Mouse (Mus musculus) thymus, adult 2 months (tissue): ENCODE measurements at regions not wholly inside any gene's neighbourhood (a gene's known extent, or its start where the extent isn't known, plus 50 kb on each side); places are given as distances from the start of the nearest gene placed in this dataset.

Experiments
- DNase-seq: peaks from one replicate; pipeline ENCODE4 v3.0.0; 2021
- H3K27ac ChIP-seq: fragments of 200-500 bp; 2 replicates; pipeline ENCODE4 v1.5.1; 2012; ENCODE audit warnings: low read length, control low read depth; ENCODE audit not compliant: control insufficient read depth, insufficient read depth
- H3K27me3 ChIP-seq: fragments of 200-500 bp; 2 replicates; pipeline ENCODE4 v1.6.1; 2012; ENCODE audit warnings: mild to moderate bottlenecking, low read length, moderate library complexity, mixed read lengths; ENCODE audit not compliant: control insufficient read depth, insufficient read depth
- H3K36me3 ChIP-seq: fragments of 200-500 bp; 2 replicates; pipeline ENCODE4 v1.6.1; 2012; ENCODE audit warnings: mild to moderate bottlenecking, low read length, moderate library complexity; ENCODE audit not compliant: control insufficient read depth, insufficient read depth
- H3K4me1 ChIP-seq: fragments of 200-500 bp; replicated peaks from 2 replicates; pipeline ENCODE4 v1.6.1; 2012; ENCODE audit warnings: low read length; ENCODE audit not compliant: control insufficient read depth, insufficient read depth
- H3K4me3 ChIP-seq: fragments of 200-500 bp; 2 replicates; pipeline ENCODE4 v1.5.1; 2012; ENCODE audit warnings: mild to moderate bottlenecking, low read length, control low read depth, moderate library complexity; ENCODE audit not compliant: control insufficient read depth, insufficient read depth
- CTCF ChIP-seq: fragments of 200-500 bp; IDR thresholded peaks from 2 replicates; pipeline ENCODE4 v1.5.1; 2012; ENCODE audit warnings: mild to moderate bottlenecking, control low read depth, low read length, moderate library complexity, borderline replicate concordance; ENCODE audit not compliant: control insufficient read depth, poor library complexity, insufficient read depth; ENCODE audit errors: extremely low read depth
- POLR2A ChIP-seq: fragments of 200-500 bp; IDR thresholded peaks from 2 replicates; pipeline ENCODE4 v1.6.1; 2012; ENCODE audit warnings: mild to moderate bottlenecking, low read length, control low read depth, moderate library complexity; ENCODE audit not compliant: control insufficient read depth, poor library complexity, insufficient read depth; ENCODE audit errors: extremely low read depth
- WGBS: fragments of 180-500 bp; shearing (Covaris S2); methylation state at CpG from one replicate; pipeline ENCODE4 v1.1.7; 2018; 5-methylcytosine and 5-hydroxymethylcytosine counted together

DNA sequence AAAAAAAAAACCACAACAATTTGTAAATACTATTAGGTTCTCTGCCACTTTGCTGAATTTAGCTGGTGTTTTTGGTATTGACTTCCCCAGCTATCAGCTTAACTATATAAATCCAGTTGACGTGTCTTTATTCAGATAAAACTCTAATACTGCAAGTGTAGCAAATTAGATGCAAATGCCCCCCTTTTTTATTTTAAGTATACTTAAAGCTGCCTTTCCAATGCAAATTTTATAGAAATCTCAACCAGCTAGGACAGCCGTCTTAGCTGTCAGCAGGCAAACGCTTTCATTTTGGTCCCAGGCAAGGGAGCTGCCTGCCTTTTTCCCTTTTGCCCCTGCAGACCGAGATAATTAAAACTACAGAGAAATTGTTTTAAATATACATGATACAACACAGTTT, 61.6 kb upstream of the Irx3 start:
- WGBS: 38% methylated on average over 4 of the region's 4 CpGs
- DNase-seq: no peak
- no peaks in the 10 kb centered on the region for H3K4me1 ChIP-seq
- TF ChIP-seq POLR2A (no peak), CTCF (no peak)
- H3K27ac ChIP-seq: no peak overlapping the region
- no peaks in the 10 kb centered on the region for H3K36me3 ChIP-seq
- no peak overlapping the region for H3K4me3 ChIP-seq
- no peaks in the 10 kb centered on the region for H3K27me3 ChIP-seq

DNA sequence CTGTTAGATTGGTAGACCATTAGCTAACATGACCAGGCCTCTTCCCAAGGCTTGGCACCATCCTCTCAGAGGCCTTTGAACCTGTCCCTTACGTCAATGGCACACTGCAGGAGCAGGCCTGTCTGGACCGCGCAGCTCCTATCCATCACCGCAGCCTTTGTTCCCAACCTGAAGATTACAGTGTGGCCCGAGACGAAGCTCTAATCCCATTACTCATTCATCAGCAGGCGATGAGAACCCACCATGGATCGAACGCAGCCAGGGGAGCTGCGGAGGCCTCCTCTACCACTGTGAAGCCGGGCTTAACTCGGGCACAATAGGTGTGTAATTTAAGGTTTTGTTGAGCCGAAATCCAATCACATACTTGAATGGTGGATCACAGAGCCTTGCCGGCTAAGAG, 54.0 kb upstream of the Irx3 start:
- TF ChIP-seq POLR2A: no peak
- no peak for TF ChIP-seq CTCF
- Histone ChIP-seq H3K27ac (no peak overlapping the region), H3K27me3 (no peaks in the 10 kb centered on the region), H3K36me3 (no peaks in the 10 kb centered on the region), H3K4me1 (no peaks in the 10 kb centered on the region), H3K4me3 (no peak overlapping the region)
- 92% methylated on average over 14 of the region's 14 CpGs for WGBS
- DNase-seq: no peak

DNA sequence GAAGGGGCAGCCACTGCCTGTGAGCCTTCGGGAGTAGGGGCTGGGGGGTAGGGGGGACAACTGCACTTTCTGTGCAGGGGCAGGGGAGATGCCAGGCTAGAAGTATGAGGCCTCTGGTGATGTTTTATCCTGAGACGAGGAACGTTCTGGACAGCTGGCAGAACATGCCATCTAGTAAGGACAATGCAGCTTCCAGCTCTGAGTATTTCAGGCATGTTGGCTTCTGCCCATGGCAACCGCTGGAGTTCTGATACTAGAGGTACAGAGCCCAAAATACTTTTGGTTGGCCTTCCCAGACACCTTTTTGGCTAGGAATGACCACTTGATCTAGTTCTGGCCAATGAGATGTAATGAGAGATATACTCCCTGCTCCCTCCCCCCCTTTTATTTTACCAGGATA, 52.5 kb upstream of the Irx3 start:
- Histone ChIP-seq H3K4me1 (no peaks in the 10 kb centered on the region), H3K36me3 (no peaks in the 10 kb centered on the region), H3K27ac (no peak overlapping the region), H3K27me3 (no peaks in the 10 kb centered on the region), H3K4me3 (no peak overlapping the region)
- TF ChIP-seq POLR2A (no peak), CTCF (no peak)
- 92% methylated on average over 4 of the region's 4 CpGs for WGBS
- DNase-seq: no peak

DNA sequence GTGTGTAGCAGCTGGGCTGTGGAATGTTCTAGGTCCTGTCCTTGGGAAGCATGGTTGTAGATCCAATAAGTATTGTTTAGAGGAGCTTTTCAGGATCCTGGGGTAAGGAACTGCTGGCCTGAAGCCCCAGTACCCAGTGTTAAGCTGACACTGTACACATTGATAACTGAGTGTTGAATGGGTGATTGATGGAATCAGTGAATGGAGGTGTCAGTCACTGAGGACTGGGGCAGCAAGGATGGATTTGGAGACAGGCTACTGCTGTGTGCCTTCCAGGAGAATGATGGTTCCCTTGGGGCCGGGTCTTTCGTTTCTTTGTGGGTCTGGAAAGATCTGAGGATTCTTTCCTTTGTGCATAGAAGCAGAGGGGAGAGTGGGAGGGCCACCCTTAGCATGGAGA, 51.9 kb upstream of the Irx3 start:
- Histone ChIP-seq H3K27ac (no peak overlapping the region), H3K4me3 (no peak overlapping the region), H3K4me1 (no peaks in the 10 kb centered on the region), H3K27me3 (no peaks in the 10 kb centered on the region), H3K36me3 (no peaks in the 10 kb centered on the region)
- WGBS: 78% methylated on average over 2 of the region's 2 CpGs
- TF ChIP-seq POLR2A (no peak), CTCF (no peak)
- no peak for DNase-seq

DNA sequence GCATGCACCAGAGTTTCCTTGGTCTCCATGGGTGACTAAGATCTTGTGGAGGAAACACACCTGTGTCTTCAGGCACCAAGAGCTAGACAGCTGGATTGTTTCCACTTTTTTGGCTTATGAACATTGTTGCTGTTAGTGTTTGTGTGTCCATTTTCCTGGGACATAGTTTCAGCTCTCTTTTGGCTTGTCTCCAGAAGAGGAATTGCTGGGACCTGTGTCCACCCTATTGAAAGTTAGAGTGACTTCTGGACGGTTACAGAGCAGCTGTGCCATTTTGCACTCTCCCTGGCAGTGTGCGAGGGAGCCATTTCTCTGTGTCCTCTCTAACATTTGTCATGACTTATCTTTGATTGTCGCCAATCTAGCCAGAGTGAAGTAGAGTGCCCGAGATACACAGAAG, 51.5 kb upstream of the Irx3 start:
- no peak overlapping the region for H3K4me3 ChIP-seq
- no peaks in the 10 kb centered on the region for H3K36me3 ChIP-seq
- no peak overlapping the region for H3K27ac ChIP-seq
- DNase-seq: no peak
- 92% methylated on average over 4 of the region's 4 CpGs for WGBS
- H3K27me3 ChIP-seq: no peaks in the 10 kb centered on the region
- H3K4me1 ChIP-seq: no peaks in the 10 kb centered on the region
- no peak for TF ChIP-seq CTCF
- TF ChIP-seq POLR2A: no peak
